Mouse (Mus musculus) intestine, postnatal 0 days (tissue): ENCODE measurements at regions not wholly inside any gene's neighbourhood (a gene's known extent, or its start where the extent isn't known, plus 50 kb on each side); places are given as distances from the start of the nearest gene placed in this dataset.

Experiments used
- ATAC-seq: fragments of 200-750 bp; cut with Nextera tagmentation; 2 replicates; pipeline ENCODE4 v1.8.0; 2017; ENCODE audit warnings: mild to moderate bottlenecking, moderate TSS enrichment, moderate library complexity
- H3K27ac ChIP-seq: fragments of 300-500 bp; sonication (generic); 2 replicates; pipeline ENCODE4 v1.5.1; 2014; ENCODE audit warnings: mild to moderate bottlenecking, low read depth, low read length, moderate library complexity
- H3K27me3 ChIP-seq: fragments of 300-500 bp; sonication (generic); replicated peaks from 2 replicates; pipeline ENCODE4 v1.6.1; 2014; ENCODE audit warnings: low read length, mixed read lengths; ENCODE audit not compliant: control insufficient read depth, insufficient read depth
- H3K36me3 ChIP-seq: fragments of 300-500 bp; sonication (generic); 2 replicates; pipeline ENCODE4 v1.6.1; 2014; ENCODE audit warnings: mild to moderate bottlenecking, moderate library complexity; ENCODE audit not compliant: control insufficient read depth, insufficient read depth
- H3K4me1 ChIP-seq: fragments of 300-500 bp; sonication (generic); replicated peaks from 2 replicates; pipeline ENCODE4 v1.6.1; 2014; ENCODE audit warnings: antibody characterized with exemption, low read length, mixed read lengths; ENCODE audit not compliant: control insufficient read depth, insufficient read depth
- H3K4me2 ChIP-seq: fragments of 300-500 bp; sonication (generic); replicated peaks from 2 replicates; pipeline ENCODE4 v1.6.1; 2014; ENCODE audit warnings: low read depth, mild to moderate bottlenecking, moderate library complexity
- H3K4me3 ChIP-seq: fragments of 300-500 bp; sonication (generic); 2 replicates; pipeline ENCODE4 v1.5.1; 2014; ENCODE audit warnings: low read depth, low read length
- H3K9ac ChIP-seq: fragments of 300-500 bp; sonication (generic); 2 replicates; pipeline ENCODE4 v1.6.1; 2014; ENCODE audit warnings: mild to moderate bottlenecking, low read depth, low read length
- H3K9me3 ChIP-seq: fragments of 300-500 bp; sonication (generic); 2 replicates; pipeline ENCODE4 v1.6.1; 2016; ENCODE audit warnings: mixed run types; ENCODE audit not compliant: control insufficient read depth
- CTCF ChIP-seq: sonication (generic); IDR thresholded peaks from 2 replicates; pipeline ENCODE4 v1.5.1; 2016; ENCODE audit warnings: low read depth, mild to moderate bottlenecking, control low read depth, antibody characterized with exemption, moderate library complexity
- WGBS: fragments of 180-500 bp; shearing (Covaris S2); extraction: QIAGEN DNeasy Blood & Tissue Kit; methylation state at CpG from one replicate; pipeline ENCODE4 v1.1.7; 2014; 5-methylcytosine and 5-hydroxymethylcytosine counted together

GRCm38 (mm10) chr1:50665139-50665538 lies 235.3 kb upstream of the Tmeff2 start:
- Histone ChIP-seq H3K9me3 (no peaks in the 10 kb centered on the region), H3K4me3 (no peak overlapping the region), H3K36me3 (no peaks in the 10 kb centered on the region), H3K4me2 (no peak overlapping the region), H3K9ac (no peak overlapping the region), H3K27ac (no peak overlapping the region), H3K4me1 (no peaks in the 10 kb centered on the region), H3K27me3 (no peaks in the 10 kb centered on the region)
- TF ChIP-seq CTCF = no peak
- no peak for ATAC-seq
- 94% methylated on average over 3 of the region's 3 CpGs for WGBS

DNA sequence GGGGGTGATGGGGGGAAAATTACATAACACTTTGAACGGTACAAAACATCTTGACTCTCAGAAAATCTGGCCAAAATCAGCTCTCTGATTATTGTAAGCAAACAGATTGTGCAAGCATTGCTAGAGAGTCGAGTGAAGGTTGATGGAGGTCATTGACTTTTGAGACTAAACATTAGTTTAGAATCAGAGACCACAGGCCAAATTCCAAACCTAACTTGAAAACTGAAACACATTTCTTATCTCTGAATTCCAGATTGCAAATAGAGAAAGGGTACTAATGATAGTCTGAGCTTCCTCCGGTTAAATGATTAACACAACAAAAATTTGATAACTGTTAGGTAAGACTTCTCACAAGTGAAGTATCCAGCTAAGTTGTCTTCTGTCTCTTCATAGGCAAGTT lies 217.5 kb upstream of the Tmeff2 start:
- H3K4me1 ChIP-seq = no peaks in the 10 kb centered on the region
- no peak overlapping the region for H3K4me3 ChIP-seq
- H3K9ac ChIP-seq = no peak overlapping the region
- H3K4me2 ChIP-seq = no peak overlapping the region
- no peak for TF ChIP-seq CTCF
- no peaks in the 10 kb centered on the region for H3K36me3 ChIP-seq
- WGBS = 23% methylated on average over 3 of the region's 3 CpGs
- no peak for ATAC-seq
- H3K9me3 ChIP-seq = no peaks in the 10 kb centered on the region
- H3K27me3 ChIP-seq = no peaks in the 10 kb centered on the region
- no peak overlapping the region for H3K27ac ChIP-seq

DNA sequence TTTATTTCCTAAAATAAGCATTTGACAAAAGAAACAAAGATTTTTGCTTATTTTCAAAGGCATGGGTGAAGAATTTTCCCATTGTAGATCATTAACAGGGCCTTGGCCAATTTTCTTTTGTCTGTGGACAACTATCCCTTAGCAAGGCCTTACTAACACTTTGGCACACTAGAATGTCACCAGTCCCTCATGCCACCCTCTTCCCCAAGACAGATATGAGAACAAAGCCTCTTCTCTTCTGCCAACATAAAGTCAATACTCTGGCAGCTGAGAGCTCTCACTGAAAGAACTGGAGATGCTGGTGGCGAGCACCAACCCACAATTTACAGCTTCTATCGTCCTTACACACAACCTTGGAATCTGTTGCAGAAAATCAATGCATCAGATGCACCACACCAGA lies 215.1 kb upstream of the Tmeff2 start:
- H3K4me2 ChIP-seq = no peak overlapping the region
- H3K9ac ChIP-seq = no peak overlapping the region
- H3K9me3 ChIP-seq = no peaks in the 10 kb centered on the region
- TF ChIP-seq CTCF = no peak
- ATAC-seq = no peak
- no peak overlapping the region for H3K27ac ChIP-seq
- WGBS = 53% methylated on average over 2 of the region's 2 CpGs
- no peak overlapping the region for H3K4me3 ChIP-seq
- H3K27me3 ChIP-seq = no peaks in the 10 kb centered on the region
- no peaks in the 10 kb centered on the region for H3K4me1 ChIP-seq
- H3K36me3 ChIP-seq = no peaks in the 10 kb centered on the region

- Histone ChIP-seq H3K9me3 (no peaks in the 10 kb centered on the region), H3K4me3 (no peak overlapping the region), H3K27ac (no peak overlapping the region), H3K4me2 (no peak overlapping the region), H3K27me3 (no peaks in the 10 kb centered on the region), H3K9ac (no peak overlapping the region), H3K4me1 (0 out of 2 replicates have a peak, but pooled peaks cover 2% of the 10 kb centered on the region), H3K36me3 (no peaks in the 10 kb centered on the region)
- ATAC-seq = no peak
- WGBS = 64% methylated on average over 1 of the region's 1 CpGs
- TF ChIP-seq CTCF = no peak
Observed at GRCm38 (mm10) chr1:50696916-50697315, 203.5 kb upstream of the Tmeff2 start.

DNA sequence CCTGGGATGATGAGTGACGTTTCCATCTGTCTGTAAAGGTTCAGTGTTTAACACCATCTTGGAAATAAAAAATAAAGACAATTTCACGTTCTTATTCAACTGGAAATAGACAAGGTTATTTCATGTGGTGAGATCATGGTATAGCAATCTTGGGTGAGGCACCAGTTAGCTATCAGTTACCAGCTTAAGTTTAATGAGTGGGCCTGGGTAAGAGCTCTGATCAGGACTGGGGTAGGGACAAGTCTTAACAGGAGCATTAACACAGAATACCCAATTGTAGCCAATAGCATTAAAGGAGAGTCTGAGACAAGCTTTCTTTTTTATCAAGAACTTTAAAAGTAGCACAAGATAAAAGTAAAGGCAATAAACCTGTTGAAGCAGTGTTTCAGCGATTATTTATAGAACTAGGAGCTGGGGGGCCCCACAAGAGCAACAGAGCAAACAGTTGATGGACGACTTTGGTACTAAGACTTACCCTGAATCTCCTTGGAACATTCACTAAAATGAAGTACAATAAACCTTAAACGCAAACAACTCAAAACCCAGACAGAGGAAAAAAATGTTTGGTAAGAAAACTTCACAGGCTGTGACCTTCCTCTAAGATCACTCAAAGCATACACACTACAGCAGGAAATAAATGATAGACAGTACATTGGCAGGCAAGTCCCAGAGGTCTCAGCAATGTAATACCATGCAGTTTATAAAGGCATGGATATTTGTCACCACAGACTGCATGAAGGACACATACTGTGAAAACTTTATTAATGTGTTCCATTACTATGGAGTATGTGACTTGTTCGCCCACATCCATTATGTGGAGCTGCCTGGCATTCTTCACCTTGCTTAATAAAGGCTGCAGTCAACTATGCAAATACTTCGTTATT lies 202.9 kb upstream of the Tmeff2 start:
- no peak overlapping the region for H3K9ac ChIP-seq
- H3K9me3 ChIP-seq = no peaks in the 10 kb centered on the region
- no peak for ATAC-seq
- 0 out of 2 replicates have a peak overlapping the region, but pooled peaks have one; percentile 9 for H3K4me2 ChIP-seq
- no peaks in the 10 kb centered on the region for H3K27me3 ChIP-seq
- H3K27ac ChIP-seq = no peak overlapping the region
- H3K4me1 ChIP-seq = 0 out of 2 replicates have a peak, but pooled peaks cover 2% of the 10 kb centered on the region
- no peaks in the 10 kb centered on the region for H3K36me3 ChIP-seq
- 40% methylated on average over 7 of the region's 7 CpGs for WGBS
- no peak for TF ChIP-seq CTCF
- no peak overlapping the region for H3K4me3 ChIP-seq

- ATAC-seq = no peak
Observed at GRCm38 (mm10) chr1:50704639-50705038, 195.8 kb upstream of the Tmeff2 start.

More at GRCm38 (mm10) chr1:50704639-50705038, 195.8 kb upstream of the Tmeff2 start:
- no peaks in the 10 kb centered on the region for H3K9me3 ChIP-seq
- no peaks in the 10 kb centered on the region for H3K27me3 ChIP-seq
- H3K9ac ChIP-seq = no peak overlapping the region
- no peak overlapping the region for H3K27ac ChIP-seq
- H3K4me2 ChIP-seq = no peak overlapping the region
- no peak overlapping the region for H3K4me3 ChIP-seq
- no peaks in the 10 kb centered on the region for H3K36me3 ChIP-seq
- TF ChIP-seq CTCF = no peak
- 95% methylated on average over 2 of the region's 2 CpGs for WGBS
- no peaks in the 10 kb centered on the region for H3K4me1 ChIP-seq
